Mouse (Mus musculus) embryonic facial prominence, embryonic 12.5 days (tissue): ENCODE results near the gene Ppm1g. TPM values are rescaled to one million over a fixed set of nuclear protein-coding genes. Genes with fewer than 3 reads are reported as not detected.
"Not testable (repeated sequence)": the region's sequence is repeated elsewhere in the genome, so short reads cannot be mapped to it uniquely, and the experiment has no call there.

Experiments used
- ATAC-seq: fragments of 200-750 bp; cut with Nextera tagmentation; 2 replicates; pipeline ENCODE4 v1.8.0; 2017; ENCODE audit not compliant: insufficient number of reproducible peaks, insufficient read depth, low FRiP score, low TSS enrichment
- H3K27ac ChIP-seq: fragments of 300-500 bp; sonication (generic); 2 replicates; pipeline ENCODE4 v1.5.1; 2016; ENCODE audit warnings: mild to moderate bottlenecking
- H3K27me3 ChIP-seq: fragments of 300-500 bp; sonication (generic); 2 replicates; pipeline ENCODE4 v1.6.1; 2016; ENCODE audit warnings: mild to moderate bottlenecking, moderate library complexity
- H3K36me3 ChIP-seq: fragments of 300-500 bp; sonication (generic); 2 replicates; pipeline ENCODE4 v1.6.1; 2016; ENCODE audit warnings: mild to moderate bottlenecking
- H3K4me1 ChIP-seq: fragments of 300-500 bp; sonication (generic); 2 replicates; pipeline ENCODE4 v1.6.1; 2016
- H3K4me2 ChIP-seq: fragments of 300-500 bp; sonication (generic); replicated peaks from 2 replicates; pipeline ENCODE4 v1.6.1; 2016; ENCODE audit warnings: mild to moderate bottlenecking, moderate library complexity
- H3K4me3 ChIP-seq: fragments of 300-500 bp; sonication (generic); 2 replicates; pipeline ENCODE4 v1.5.1; 2016; ENCODE audit warnings: mild to moderate bottlenecking
- H3K9ac ChIP-seq: fragments of 300-500 bp; sonication (generic); 2 replicates; pipeline ENCODE4 v1.6.1; 2016; ENCODE audit warnings: mild to moderate bottlenecking, moderate library complexity
- H3K9me3 ChIP-seq: fragments of 300-500 bp; sonication (generic); 2 replicates; pipeline ENCODE4 v1.6.1; 2016; ENCODE audit warnings: mild to moderate bottlenecking, moderate library complexity
- WGBS: fragments of 180-500 bp; shearing (Covaris S2); methylation state at CpG from one replicate; pipeline ENCODE4 v1.1.7; 2016; 5-methylcytosine and 5-hydroxymethylcytosine counted together
- polyA plus RNA-seq: library from polyadenylated mRNA; unstranded; fragments of >200 nt; fragmentation: Nextera tagmentation; extraction: Ambion mirVana; gene quantifications from 2 replicates; pipeline ENCODE4 v1.2.1, GENCODE M21; 2016

Gene Ppm1g
- polyA plus RNA-seq, 1 experiment from 2014 or later, result 144 TPM

- Histone ChIP-seq H3K4me3 (no peak overlapping the region), H3K27ac (no peak overlapping the region), H3K9me3 (no peaks in the 10 kb centered on the region), H3K27me3 (no peaks in the 10 kb centered on the region), H3K4me1 (peaks cover 6% of the 10 kb centered on the region), H3K4me2 (no peak overlapping the region), H3K9ac (no peak overlapping the region), H3K36me3 (no peaks in the 10 kb centered on the region)
- no peak for ATAC-seq
- WGBS, result 74% methylated on average over 7 of the region's 7 CpGs
Observed at GRCm38 (mm10) chr5:31218294-31218693, 2.2 kb downstream of the Ppm1g start.

GRCm38 (mm10) chr5:31216554-31216953 lies 3.9 kb downstream of the Ppm1g start:
- WGBS, result 90% methylated on average over 6 of the region's 6 CpGs
- H3K27me3 ChIP-seq, H3K4me2 ChIP-seq, H3K4me1 ChIP-seq, H3K27ac ChIP-seq, ATAC-seq, H3K9ac ChIP-seq, H3K9me3 ChIP-seq, H3K4me3 ChIP-seq, H3K36me3 ChIP-seq: not testable (repeated sequence)

- Histone ChIP-seq H3K36me3 (peaks cover 63% of the 10 kb centered on the region), H3K4me3 (no peak overlapping the region), H3K9me3 (peaks cover 4% of the 10 kb centered on the region; the same call in 1 of the 2 replicates), H3K4me1 (peaks cover 15% of the 10 kb centered on the region; the same call in 1 of the 2 replicates), H3K9ac (no peak overlapping the region), H3K27ac (no peak overlapping the region), H3K4me2 (no peak overlapping the region), H3K27me3 (no peaks in the 10 kb centered on the region)
- WGBS, result 92% methylated on average over 6 of the region's 6 CpGs
- ATAC-seq, result no peak
Observed at GRCm38 (mm10) chr5:31204421-31204820, 16.1 kb downstream of the Ppm1g start.

GRCm38 (mm10) chr5:31203866-31204265 lies 16.6 kb downstream of the Ppm1g start:
- no peak overlapping the region for H3K4me3 ChIP-seq
- H3K9ac ChIP-seq, result no peak overlapping the region
- ATAC-seq, result no peak
- no peak overlapping the region for H3K27ac ChIP-seq
- H3K4me1 ChIP-seq, result peaks cover 15% of the 10 kb centered on the region; the same call in 1 of the 2 replicates
- no peak overlapping the region for H3K4me2 ChIP-seq
- H3K36me3 ChIP-seq, result peaks cover 69% of the 10 kb centered on the region
- peaks cover 4% of the 10 kb centered on the region; the same call in 1 of the 2 replicates for H3K9me3 ChIP-seq
- H3K27me3 ChIP-seq, result no peaks in the 10 kb centered on the region
- 94% methylated on average over 2 of the region's 2 CpGs for WGBS

GRCm38 (mm10) chr5:31202933-31203332 lies 17.6 kb downstream of the Ppm1g start:
- peaks cover 4% of the 10 kb centered on the region; the same call in 1 of the 2 replicates for H3K9me3 ChIP-seq
- H3K4me2 ChIP-seq, result peak overlapping the region; percentile 64
- no peak for ATAC-seq
- 86% methylated on average over 7 of the region's 7 CpGs for WGBS
- H3K36me3 ChIP-seq, result peaks cover 75% of the 10 kb centered on the region
- H3K27me3 ChIP-seq, result no peaks in the 10 kb centered on the region
- peaks cover 15% of the 10 kb centered on the region; the same call in 1 of the 2 replicates for H3K4me1 ChIP-seq
- H3K4me3 ChIP-seq, result peak overlapping the region; percentile 82
- peak overlapping the region; percentile 88; the same call in 1 of the 2 replicates for H3K27ac ChIP-seq
- peak overlapping the region; percentile 61; the same call in 1 of the 2 replicates for H3K9ac ChIP-seq

GRCm38 (mm10) chr5:31201742-31202590 lies 18.5 kb downstream of the Ppm1g start, which contains the start of gene Zfp513:
Gene Zfp513, minus strand, starts transcription at chr5:31202303.
- Histone ChIP-seq H3K9me3 (peaks cover 4% of the 10 kb centered on the region; the same call in 1 of the 2 replicates), H3K4me3 (peak within 1 kb of the TSS; percentile 82), H3K27me3 (no peaks in the 10 kb centered on the region), H3K4me2 (peak within 1 kb of the TSS; percentile 78), H3K9ac (peak within 1 kb of the TSS; percentile 89), H3K27ac (peak within 1 kb of the TSS; percentile 88), H3K36me3 (peaks cover 75% of the 10 kb centered on the region), H3K4me1 (peaks cover 15% of the 10 kb centered on the region; the same call in 1 of the 2 replicates)
- WGBS, result under 1% methylated on average over 53 of the region's 53 CpGs
- peak; percentile 98 for ATAC-seq

GRCm38 (mm10) chr5:31201042-31201741 lies 19.3 kb downstream of the Ppm1g start:
- peak overlapping the region; percentile 78 for H3K4me2 ChIP-seq
- H3K36me3 ChIP-seq, result peaks cover 76% of the 10 kb centered on the region
- peaks cover 4% of the 10 kb centered on the region; the same call in 1 of the 2 replicates for H3K9me3 ChIP-seq
- peak overlapping the region; percentile 89 for H3K9ac ChIP-seq
- peak overlapping the region; percentile 82 for H3K4me3 ChIP-seq
- no peak for ATAC-seq
- WGBS, result 17% methylated on average over 13 of the region's 13 CpGs
- no peaks in the 10 kb centered on the region for H3K27me3 ChIP-seq
- peak overlapping the region; percentile 79 for H3K27ac ChIP-seq
- H3K4me1 ChIP-seq, result peaks cover 15% of the 10 kb centered on the region; the same call in 1 of the 2 replicates

GRCm38 (mm10) chr5:31200327-31200768 lies 20.1 kb downstream of the Ppm1g start:
- Histone ChIP-seq H3K4me3 (peak overlapping the region; percentile 4; the same call in 1 of the 2 replicates), H3K4me1 (peaks cover 15% of the 10 kb centered on the region; the same call in 1 of the 2 replicates), H3K4me2 (peak overlapping the region; percentile 78), H3K9me3 (peaks cover 4% of the 10 kb centered on the region; the same call in 1 of the 2 replicates), H3K9ac (no peak overlapping the region), H3K27ac (0 out of 2 replicates have a peak overlapping the region, but pooled peaks have one; percentile 14), H3K36me3 (peaks cover 77% of the 10 kb centered on the region), H3K27me3 (no peaks in the 10 kb centered on the region)
- 89% methylated on average over 27 of the region's 27 CpGs for WGBS
- no peak for ATAC-seq

- no peak overlapping the region for H3K4me2 ChIP-seq
- H3K36me3 ChIP-seq, result peaks cover 77% of the 10 kb centered on the region
- peak overlapping the region; percentile 4; the same call in 1 of the 2 replicates for H3K4me3 ChIP-seq
- WGBS, result 87% methylated on average over 9 of the region's 9 CpGs
- H3K27me3 ChIP-seq, result no peaks in the 10 kb centered on the region
- no peak for ATAC-seq
- 0 out of 2 replicates have a peak overlapping the region, but pooled peaks have one; percentile 14 for H3K27ac ChIP-seq
- peaks cover 15% of the 10 kb centered on the region; the same call in 1 of the 2 replicates for H3K4me1 ChIP-seq
- H3K9ac ChIP-seq, result no peak overlapping the region
- peaks cover 4% of the 10 kb centered on the region; the same call in 1 of the 2 replicates for H3K9me3 ChIP-seq
Observed at GRCm38 (mm10) chr5:31199893-31200292, 20.6 kb downstream of the Ppm1g start.

- H3K27ac ChIP-seq, result no peak overlapping the region
- H3K9me3 ChIP-seq, result peaks cover 4% of the 10 kb centered on the region; the same call in 1 of the 2 replicates
- ATAC-seq, result no peak
- H3K4me3 ChIP-seq, result no peak overlapping the region
- no peak overlapping the region for H3K4me2 ChIP-seq
- H3K36me3 ChIP-seq, result peaks cover 77% of the 10 kb centered on the region
- H3K9ac ChIP-seq, result no peak overlapping the region
- 92% methylated on average over 19 of the region's 19 CpGs for WGBS
- no peaks in the 10 kb centered on the region for H3K27me3 ChIP-seq
- peaks cover 19% of the 10 kb centered on the region for H3K4me1 ChIP-seq
Observed at GRCm38 (mm10) chr5:31199321-31199892, 21.1 kb downstream of the Ppm1g start.
